Mouse (Mus musculus): ENCODE measurements around the gene Baz1a. TPM values are rescaled to one million over a fixed set of nuclear protein-coding genes. Genes with fewer than 3 reads are reported as not detected.

Baz1a gene
- total RNA-seq (2023): 100 to 1,000 TPM; 264 to 292 TPM

DNA sequence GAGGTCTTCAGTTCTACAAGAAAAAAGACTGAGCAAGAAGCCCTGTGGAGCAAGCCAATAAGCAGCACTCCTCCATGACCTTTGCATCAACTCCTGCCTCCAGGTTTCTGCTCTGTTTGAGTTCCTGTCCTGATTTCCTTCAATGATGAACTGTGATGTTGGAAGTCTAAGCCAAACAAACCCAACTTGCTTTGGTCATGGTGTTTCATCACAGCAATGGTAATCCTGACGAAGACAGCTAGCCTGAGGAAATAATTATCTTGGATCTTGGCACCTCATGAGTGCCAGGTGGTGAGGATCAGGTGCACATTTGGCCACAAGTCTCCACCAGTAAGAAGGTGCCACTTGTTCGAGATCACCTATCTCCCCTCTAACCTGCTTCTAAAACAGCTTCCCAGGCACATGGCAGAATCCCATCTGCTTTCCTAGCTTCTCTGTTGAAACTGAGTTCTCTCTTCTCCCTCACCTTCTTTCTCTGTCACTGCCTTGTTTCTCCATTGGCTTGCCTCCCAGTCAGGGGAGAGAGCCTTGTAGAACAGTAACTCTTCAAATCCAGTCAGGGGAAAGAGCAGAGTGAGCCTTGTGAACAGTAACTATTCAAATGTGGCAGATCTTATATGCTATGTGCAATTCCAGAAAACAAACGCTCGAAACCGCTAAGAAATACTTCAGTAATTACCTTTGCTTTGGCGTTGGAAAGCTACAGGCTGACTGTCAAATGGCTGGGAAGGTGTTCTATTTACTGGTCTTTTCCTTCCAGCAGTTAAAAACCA lies at the start of gene Baz1a:
Gene Baz1a, minus strand, starts transcription at position 723 of the 773 bp plus-strand sequence.

GRCm38 (mm10) chr12:54986052-54986717 lies 28.0 kb downstream of the Baz1a start, which contains the start of gene Gm20403:
Gene Gm20403 (minus strand): TSS chr12:54986529.

DNA sequence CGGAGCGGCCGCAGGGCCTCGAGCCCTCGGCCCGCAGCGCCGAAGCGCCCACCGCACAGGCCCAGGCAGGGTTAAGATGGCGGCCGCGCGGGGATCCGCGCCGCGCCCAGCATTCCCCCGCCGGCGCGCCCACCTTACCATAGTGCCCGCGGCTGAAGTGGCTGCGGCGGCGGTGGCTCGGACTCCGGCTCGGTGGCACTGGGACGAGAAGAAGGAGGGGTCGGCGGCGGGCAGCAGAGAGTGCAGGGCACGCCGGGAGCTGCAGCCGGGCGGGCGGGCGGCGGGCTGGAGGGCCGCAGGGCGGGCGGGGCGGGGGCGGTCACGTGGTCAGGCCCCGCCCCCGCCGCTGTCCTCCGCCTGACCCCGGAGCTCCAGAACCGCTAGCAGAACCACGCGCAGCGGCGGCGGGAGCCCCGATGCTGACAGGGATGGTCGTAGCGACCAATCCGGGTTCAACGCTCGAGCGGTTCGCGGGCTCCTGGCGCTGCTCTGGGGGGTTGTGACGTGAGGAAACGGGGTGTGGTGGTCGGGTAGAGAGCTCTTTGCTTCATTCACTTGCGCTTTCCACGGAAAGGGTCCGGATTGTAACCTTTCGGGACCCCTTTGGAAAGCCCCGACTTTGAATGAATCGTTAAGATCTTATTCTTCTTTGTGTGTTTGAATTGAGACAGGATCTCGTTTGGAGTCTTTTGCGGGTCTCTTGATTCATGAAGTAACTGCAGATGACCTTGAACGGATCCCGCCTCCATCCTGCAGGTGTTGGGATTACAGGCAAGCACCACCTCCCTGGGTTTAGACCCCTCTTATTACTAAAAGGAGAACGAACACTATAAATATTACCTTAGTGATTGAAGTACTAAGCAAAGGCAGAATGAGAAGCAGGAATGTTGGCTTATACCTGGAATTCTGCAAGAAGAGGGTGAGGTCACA lies 151.3 kb downstream of the Baz1a start, which contains the start of gene Cfl2:
Gene Cfl2, minus strand, starts transcription at position 272 of the 930 bp plus-strand sequence.

Other genes with a start within 250 kb of the Baz1a start
- gene Snx6, start 218.6 kb downstream of the Baz1a start, total RNA-seq (2023): 10 to 100 TPM; 65.7 to 68.9 TPM
- 10 to 100 TPM; 51.6 to 68.1 TPM for gene Cfl2, start 151.5 kb downstream of the Baz1a start, total RNA-seq (2023)
- gene Gm20403, start 27.8 kb downstream of the Baz1a start, total RNA-seq (2023): not detected
- 1 to 10 TPM; 7.1 to 8.1 TPM for gene 2700097O09Rik, start 65.8 kb upstream of the Baz1a start, total RNA-seq (2023)
- 10 to 100 TPM; 71.4 to 72.9 TPM for gene Srp54a, start 65.9 kb upstream of the Baz1a start, total RNA-seq (2023)
- 10 to 100 TPM in 1 of 2 experiments, 1 to 10 TPM in 1; 4.8 to 10.4 TPM for gene Fam177a, start 110.1 kb upstream of the Baz1a start, total RNA-seq (2023)
- 10 to 100 TPM; 23.4 to 27.3 TPM for gene Srp54b, start 140.8 kb upstream of the Baz1a start, total RNA-seq (2023)
- 1 to 10 TPM in 1 of 2 experiments, not detected in 1; 8.4 TPM for gene 1700047I17Rik2, start 185.2 kb upstream of the Baz1a start, total RNA-seq (2023)
- 10 to 100 TPM; 23.0 to 26.2 TPM for gene Srp54c, start 215.8 kb upstream of the Baz1a start, total RNA-seq (2023)

Measured in B cell, adult 67 days (primary cell).